Mouse (Mus musculus) stomach, postnatal 0 days (tissue): ENCODE data around the gene Golga7b. TPM values are rescaled to one million over a fixed set of nuclear protein-coding genes. Genes with fewer than 3 reads are reported as not detected.

Experiments used
- ATAC-seq: fragments of 200-750 bp; cut with Nextera tagmentation; 2 replicates; pipeline ENCODE4 v1.8.0; 2017; ENCODE audit not compliant: low FRiP score, low TSS enrichment
- DNase-seq: peaks from one replicate; pipeline ENCODE4 v3.0.0-alpha.2; 2016; ENCODE audit warnings: low spot score
- H3K27ac ChIP-seq: fragments of 300-500 bp; sonication (generic); replicated peaks from 2 replicates; pipeline ENCODE4 v1.5.1; 2014; ENCODE audit warnings: mild to moderate bottlenecking, control low read depth
- H3K27me3 ChIP-seq: fragments of 300-500 bp; sonication (generic); 2 replicates; pipeline ENCODE4 v1.6.1; 2014; ENCODE audit warnings: low read length; ENCODE audit not compliant: control insufficient read depth, insufficient read depth
- H3K36me3 ChIP-seq: fragments of 300-500 bp; sonication (generic); 2 replicates; pipeline ENCODE4 v1.6.1; 2014; ENCODE audit warnings: low read length, mixed read lengths; ENCODE audit not compliant: control insufficient read depth, insufficient read depth
- H3K4me1 ChIP-seq: fragments of 300-500 bp; sonication (generic); replicated peaks from 2 replicates; pipeline ENCODE4 v1.6.1; 2014; ENCODE audit warnings: antibody characterized with exemption; ENCODE audit not compliant: control insufficient read depth, insufficient read depth
- H3K4me2 ChIP-seq: fragments of 300-500 bp; sonication (generic); replicated peaks from 2 replicates; pipeline ENCODE4 v1.6.1; 2014; ENCODE audit warnings: low read depth, mild to moderate bottlenecking, control low read depth, moderate library complexity
- H3K4me3 ChIP-seq: fragments of 300-500 bp; sonication (generic); 2 replicates; pipeline ENCODE4 v1.5.1; 2014; ENCODE audit warnings: low read depth, low read length, control low read depth
- H3K9ac ChIP-seq: fragments of 300-500 bp; sonication (generic); 2 replicates; pipeline ENCODE4 v1.6.1; 2014; ENCODE audit warnings: mild to moderate bottlenecking, low read length, control low read depth, mixed read lengths
- H3K9me3 ChIP-seq: fragments of 300-500 bp; sonication (generic); 2 replicates; pipeline ENCODE4 v1.6.1; 2016; ENCODE audit warnings: low read length; ENCODE audit not compliant: control insufficient read depth
- CTCF ChIP-seq: IDR thresholded peaks from 2 replicates; pipeline ENCODE4 v1.5.1; 2016; ENCODE audit warnings: antibody characterized with exemption, low read depth, mild to moderate bottlenecking, moderate library complexity
- EP300 ChIP-seq: optimal IDR thresholded peaks from 2 replicates; pipeline ENCODE3; 2016; ENCODE audit warnings: antibody characterized with exemption
- WGBS: fragments of 180-500 bp; shearing (Covaris S2); extraction: QIAGEN DNeasy Blood & Tissue Kit; methylation state at CpG from one replicate; pipeline ENCODE4 v1.1.7; 2014; 5-methylcytosine and 5-hydroxymethylcytosine counted together
- polyA plus RNA-seq: library from polyadenylated mRNA; unstranded; fragments of >200 nt; fragmentation: Nextera tagmentation; extraction: Ambion mirVana; gene quantifications from 2 replicates; pipeline ENCODE4 v1.2.1, GENCODE M21; 2015

The Golga7b gene
- polyA plus RNA-seq, 1 experiment from 2014 or later, result 0.82 TPM

DNA sequence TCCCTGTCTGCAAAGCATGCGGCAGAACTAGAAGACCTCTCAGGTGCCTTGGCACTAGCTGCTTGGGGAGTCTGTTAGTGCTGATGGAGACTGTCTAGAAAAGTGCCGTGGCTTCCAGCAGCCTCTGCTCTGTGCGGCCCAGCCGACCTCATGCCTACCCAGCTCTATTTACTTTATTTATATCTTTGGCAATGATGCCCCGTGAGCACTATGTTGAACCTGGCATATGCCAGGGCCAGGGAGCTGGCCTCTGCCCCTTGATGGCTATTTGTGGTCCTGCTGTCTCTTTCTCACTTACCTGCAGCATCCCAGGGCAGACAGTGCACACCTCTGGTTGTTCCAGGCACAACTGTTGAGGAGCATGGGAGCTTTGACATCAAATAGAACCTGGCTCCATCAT is 31.1 kb downstream of the Golga7b start:
- H3K9ac ChIP-seq, result no peak overlapping the region
- no peak overlapping the region for H3K27ac ChIP-seq
- no peak for DNase-seq
- H3K9me3 ChIP-seq, result no peaks in the 10 kb centered on the region
- no peak overlapping the region for H3K4me2 ChIP-seq
- no peak for TF ChIP-seq EP300
- no peak for TF ChIP-seq CTCF
- H3K4me1 ChIP-seq, result no peaks in the 10 kb centered on the region
- no peaks in the 10 kb centered on the region for H3K36me3 ChIP-seq
- no peak for ATAC-seq
- 83% methylated on average over 5 of the region's 5 CpGs for WGBS
- no peak overlapping the region for H3K4me3 ChIP-seq
- H3K27me3 ChIP-seq, result no peaks in the 10 kb centered on the region

DNA sequence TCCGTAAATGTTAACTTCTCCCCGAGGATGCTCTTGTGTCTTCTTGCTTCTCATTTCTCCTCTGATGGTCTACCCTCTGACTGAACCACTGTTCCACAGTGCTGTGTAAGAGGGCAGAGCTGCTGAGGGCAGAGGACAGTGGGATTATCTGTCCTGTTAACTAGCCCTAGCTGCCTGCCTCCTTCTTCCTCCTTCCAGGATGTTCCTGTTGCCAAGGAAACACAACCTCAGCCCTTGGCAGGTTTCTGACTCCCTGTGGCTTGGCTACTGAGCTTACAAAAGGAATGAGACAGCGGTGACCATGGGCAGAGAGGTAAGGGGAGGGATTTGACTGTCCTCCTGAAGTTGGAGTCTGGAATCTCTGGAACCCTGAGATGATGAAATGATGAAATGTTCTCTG is 32.2 kb downstream of the Golga7b start:
- Histone ChIP-seq H3K4me2 (no peak overlapping the region), H3K9ac (no peak overlapping the region), H3K36me3 (no peaks in the 10 kb centered on the region), H3K4me3 (no peak overlapping the region), H3K27me3 (no peaks in the 10 kb centered on the region), H3K9me3 (no peaks in the 10 kb centered on the region), H3K4me1 (no peaks in the 10 kb centered on the region), H3K27ac (no peak overlapping the region)
- 70% methylated on average over 3 of the region's 3 CpGs for WGBS
- no peak for DNase-seq
- ATAC-seq, result no peak
- TF ChIP-seq EP300 (no peak), CTCF (no peak)

DNA sequence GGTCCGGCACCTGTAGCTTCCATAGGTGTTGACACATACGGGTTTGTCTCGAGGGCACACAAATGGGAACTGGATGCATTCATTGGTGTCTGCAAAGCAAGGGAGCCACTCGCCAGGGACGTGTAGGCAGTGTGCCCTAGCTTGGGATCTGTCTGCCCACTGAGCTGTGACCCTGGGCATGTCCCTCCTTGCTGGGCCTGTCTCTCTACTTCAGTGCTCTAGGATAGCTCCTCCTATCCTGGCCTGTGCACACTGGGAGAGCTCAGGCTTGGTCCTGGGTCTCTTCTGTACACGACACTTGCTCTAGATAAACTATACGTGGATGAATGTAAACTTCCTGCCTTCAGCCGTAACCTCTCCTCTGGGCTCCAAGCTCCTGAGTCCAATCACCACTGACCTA is 36.8 kb downstream of the Golga7b start:
- Histone ChIP-seq H3K4me1 (no peaks in the 10 kb centered on the region), H3K36me3 (no peaks in the 10 kb centered on the region), H3K27ac (no peak overlapping the region), H3K9ac (no peak overlapping the region), H3K9me3 (no peaks in the 10 kb centered on the region), H3K27me3 (no peaks in the 10 kb centered on the region), H3K4me3 (no peak overlapping the region), H3K4me2 (no peak overlapping the region)
- WGBS, result 55% methylated on average over 8 of the region's 8 CpGs
- TF ChIP-seq CTCF (no peak), EP300 (no peak)
- DNase-seq (no peak), ATAC-seq (no peak)

DNA sequence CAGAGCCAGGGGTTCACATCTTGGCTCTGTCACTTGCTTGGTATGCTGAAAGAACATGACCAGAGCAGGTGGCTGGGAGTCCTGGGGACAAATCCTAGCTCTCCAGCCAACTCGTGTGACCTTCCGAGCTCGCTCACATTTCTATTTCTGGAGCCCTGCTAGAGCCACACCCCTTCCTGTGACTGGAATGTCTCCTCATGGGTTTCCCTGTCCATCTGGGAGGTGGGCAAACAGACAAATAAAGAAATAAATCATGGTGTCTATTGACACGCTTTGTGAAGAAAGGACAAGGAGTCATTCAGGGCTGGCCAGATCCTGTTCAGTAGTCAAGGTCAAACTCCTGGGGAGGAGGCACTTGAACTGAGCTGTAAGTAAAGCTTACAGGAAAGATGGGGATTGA is 41.0 kb downstream of the Golga7b start:
- Histone ChIP-seq H3K27me3 (no peaks in the 10 kb centered on the region), H3K4me3 (no peak overlapping the region), H3K4me1 (no peaks in the 10 kb centered on the region), H3K27ac (no peak overlapping the region), H3K36me3 (no peaks in the 10 kb centered on the region), H3K4me2 (no peak overlapping the region), H3K9me3 (no peaks in the 10 kb centered on the region), H3K9ac (no peak overlapping the region)
- ATAC-seq (no peak), DNase-seq (no peak)
- 43% methylated on average over 4 of the region's 4 CpGs for WGBS
- TF ChIP-seq CTCF (no peak), EP300 (no peak)

DNA sequence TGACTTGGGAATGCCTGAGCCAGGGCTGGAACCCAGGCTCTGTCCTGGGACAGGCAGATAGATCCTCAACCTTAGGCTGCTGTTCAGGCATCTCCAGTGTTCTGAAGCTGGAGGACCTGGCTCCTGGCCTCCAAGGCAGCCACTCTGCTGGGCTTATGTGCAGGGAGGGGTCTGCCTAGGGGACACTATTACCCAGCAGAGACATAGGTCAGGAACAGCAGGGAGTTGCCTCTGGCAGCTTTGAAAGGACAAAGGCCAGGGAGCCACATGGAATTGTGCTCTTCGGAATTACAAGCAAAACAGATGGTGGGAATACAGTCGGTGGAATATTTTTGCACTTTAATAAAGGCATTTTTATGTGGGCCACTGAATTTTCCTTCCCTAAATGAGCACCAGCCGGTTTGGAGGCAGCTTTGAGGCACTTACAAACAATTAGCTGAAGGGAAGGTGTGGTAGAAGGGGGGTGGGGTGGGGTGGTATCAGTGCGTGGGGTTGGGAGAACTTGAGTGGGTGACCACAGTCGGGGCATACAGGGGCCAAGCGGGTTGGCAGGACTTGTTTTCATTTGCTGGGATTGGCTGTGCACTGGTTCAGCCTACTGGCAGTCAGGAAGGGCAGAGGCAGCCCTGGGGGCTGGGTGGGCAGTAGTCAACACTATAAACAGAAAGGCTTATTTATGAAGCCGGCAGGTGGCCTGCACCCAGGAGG is 43.7 kb downstream of the Golga7b start:
- Histone ChIP-seq H3K27ac (no peak overlapping the region), H3K9me3 (no peaks in the 10 kb centered on the region), H3K9ac (no peak overlapping the region), H3K4me3 (no peak overlapping the region), H3K4me1 (no peaks in the 10 kb centered on the region), H3K4me2 (no peak overlapping the region), H3K27me3 (no peaks in the 10 kb centered on the region), H3K36me3 (no peaks in the 10 kb centered on the region)
- WGBS, result 38% methylated on average over 7 of the region's 7 CpGs
- DNase-seq (no peak), ATAC-seq (no peak)
- no peak for TF ChIP-seq CTCF
- no peak for TF ChIP-seq EP300

DNA sequence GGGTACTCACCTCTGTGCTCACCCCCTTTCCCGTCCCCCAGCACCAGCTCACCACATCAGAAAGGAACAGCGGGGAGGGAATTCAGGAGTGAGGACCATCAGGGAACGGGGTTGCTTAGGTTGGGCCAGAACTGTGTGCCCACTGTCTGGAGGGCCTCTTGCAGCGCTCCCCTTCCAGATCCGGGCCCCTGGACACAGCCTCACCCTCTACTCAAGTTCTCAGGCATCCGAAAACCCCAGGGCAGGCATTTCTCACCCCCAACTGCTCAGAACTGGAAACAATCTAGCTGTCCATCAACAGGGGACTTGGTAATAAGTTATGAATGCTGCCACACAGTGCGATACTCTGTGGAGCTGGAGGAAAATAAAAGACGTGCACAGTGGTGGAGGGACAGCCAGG is 44.7 kb downstream of the Golga7b start:
- Histone ChIP-seq H3K27ac (no peak overlapping the region), H3K4me3 (no peak overlapping the region), H3K4me2 (no peak overlapping the region), H3K27me3 (no peaks in the 10 kb centered on the region), H3K9me3 (no peaks in the 10 kb centered on the region), H3K36me3 (no peaks in the 10 kb centered on the region), H3K9ac (no peak overlapping the region), H3K4me1 (no peaks in the 10 kb centered on the region)
- 56% methylated on average over 8 of the region's 8 CpGs for WGBS
- no peak for TF ChIP-seq CTCF
- no peak for TF ChIP-seq EP300
- no peak for ATAC-seq
- no peak for DNase-seq
